15 mouse cellular contexts compared by ENCODE assay signal in genomic region chr5:138946931-138947330, GRCm38 (mm10). TPM values are rescaled to one million over a fixed set of nuclear protein-coding genes. Genes with fewer than 3 reads are reported as not detected.
A peak's percentile ranks its signal among the peaks of the same experiment; 100 is the strongest.
DNase-seq lines count a peak whose midpoint lies in the region; ATAC-seq and TF ChIP-seq lines count a peak whose summit lies in the region.
"Had no signal": no experiment of that assay in that cellular context is flagged by ENCODE, and none has a peak within 500 bp of the region (broad histone marks: within the 10 kb centered on the region; RNA-seq: fewer than 3 reads in every experiment).

No protein-coding gene starts in this region.

- no peak overlapping the region for H3K9ac ChIP-seq in heart, postnatal 0 days (replicated peaks; ENCODE audit: low read depth, low read length)
- H3K9ac ChIP-seq in midbrain, embryonic 11.5 days (ENCODE audit: low read length) = no peak overlapping the region
- H3K9ac ChIP-seq in midbrain, embryonic 15.5 days = no peak overlapping the region
- H3K9ac ChIP-seq in stomach, embryonic 16.5 days (ENCODE audit: low read length) = no peak overlapping the region
- H3K9ac ChIP-seq: hindbrain, embryonic 13.5 days; limb, embryonic 13.5 days had no signal

- intact Hi-C loops in heart, postnatal 25 days (cut with DNase I) = no loop called here

- H3K4me1 ChIP-seq in heart, embryonic 10.5 days = peaks cover 49% of the 10 kb centered on the region
- peaks cover 32% of the 10 kb centered on the region for H3K4me1 ChIP-seq in heart, postnatal 0 days (ENCODE audit: control insufficient read depth, insufficient read depth)
- peaks cover 9% of the 10 kb centered on the region; the same call in 1 of the 2 replicates for H3K4me1 ChIP-seq in midbrain, embryonic 11.5 days (ENCODE audit: control insufficient read depth, insufficient read depth, low read length)
- H3K4me1 ChIP-seq in midbrain, embryonic 15.5 days = peaks cover 14% of the 10 kb centered on the region
- H3K4me1 ChIP-seq in stomach, embryonic 16.5 days (ENCODE audit: control insufficient read depth, insufficient read depth, low read length) = peaks cover 36% of the 10 kb centered on the region

- no peaks in the 10 kb centered on the region for H3K9me3 ChIP-seq in heart, embryonic 10.5 days
- H3K9me3 ChIP-seq in heart, postnatal 0 days (replicated peaks; ENCODE audit: control insufficient read depth, low read length) = no peaks in the 10 kb centered on the region
- H3K9me3 ChIP-seq in midbrain, embryonic 11.5 days (ENCODE audit: control insufficient read depth, low read length) = no peaks in the 10 kb centered on the region
- H3K9me3 ChIP-seq in midbrain, embryonic 15.5 days = no peaks in the 10 kb centered on the region
- no peaks in the 10 kb centered on the region for H3K9me3 ChIP-seq in stomach, embryonic 16.5 days (replicated peaks; ENCODE audit: control insufficient read depth, low read length)
- H3K9me3 ChIP-seq: hindbrain, embryonic 13.5 days; limb, embryonic 13.5 days had no signal

- 81% methylated on average over 5 of the region's 5 CpGs for WGBS in heart, embryonic 10.5 days
- WGBS in heart, postnatal 0 days = 75% methylated on average over 5 of the region's 5 CpGs
- WGBS in midbrain, embryonic 11.5 days = 85% methylated on average over 5 of the region's 5 CpGs
- WGBS in midbrain, embryonic 15.5 days = 84% methylated on average over 5 of the region's 5 CpGs
- WGBS in stomach, embryonic 16.5 days = 64% methylated on average over 5 of the region's 5 CpGs

- no peaks in the 10 kb centered on the region for H3K27me3 ChIP-seq in heart, embryonic 10.5 days (ENCODE audit: insufficient read depth, poor library complexity, severe bottlenecking)
- H3K27me3 ChIP-seq in heart, postnatal 0 days (ENCODE audit: control insufficient read depth, insufficient read depth, low read length) = no peaks in the 10 kb centered on the region
- H3K27me3 ChIP-seq in midbrain, embryonic 11.5 days (ENCODE audit: control insufficient read depth, insufficient read depth, low read length) = no peaks in the 10 kb centered on the region
- 0 out of 2 replicates have a peak, but pooled peaks cover 2% of the 10 kb centered on the region for H3K27me3 ChIP-seq in midbrain, embryonic 15.5 days (replicated peaks)
- H3K27me3 ChIP-seq in stomach, embryonic 16.5 days (ENCODE audit: control insufficient read depth, insufficient read depth, low read length) = no peaks in the 10 kb centered on the region
- H3K27me3 ChIP-seq: limb, embryonic 13.5 days had no signal

- H3K27ac ChIP-seq in heart, embryonic 10.5 days = peak overlapping the region; percentile 88
- H3K27ac ChIP-seq in heart, postnatal 0 days (ENCODE audit: low read depth) = peak overlapping the region; percentile 89; the same call in 1 of the 2 replicates
- no peak overlapping the region for H3K27ac ChIP-seq in midbrain, embryonic 11.5 days (ENCODE audit: low read depth, low read length)
- H3K27ac ChIP-seq in midbrain, embryonic 15.5 days = no peak overlapping the region
- H3K27ac ChIP-seq in stomach, embryonic 16.5 days (ENCODE audit: low read length) = peak overlapping the region; percentile 80; the same call in 1 of the 2 replicates

- no peak for TF ChIP-seq EP300 in heart, postnatal 0 days (IDR thresholded peaks at IDR 0.05; ENCODE audit: low read depth)

- ATAC-seq in heart, postnatal 0 days (ENCODE audit: insufficient read depth, low read depth) = no peak
- no peak for ATAC-seq in midbrain, embryonic 11.5 days (ENCODE audit: low FRiP score)
- ATAC-seq in midbrain, embryonic 15.5 days (replicated peaks) = no peak
- ATAC-seq in stomach, embryonic 16.5 days (ENCODE audit: insufficient read depth, low FRiP score) = no peak
- ATAC-seq: intestine, postnatal 0 days had no signal

- H3K4me2 ChIP-seq in heart, postnatal 0 days (ENCODE audit: low read depth, low read length) = no peak overlapping the region
- H3K4me2 ChIP-seq in midbrain, embryonic 11.5 days = no peak overlapping the region
- no peak overlapping the region for H3K4me2 ChIP-seq in midbrain, embryonic 15.5 days
- H3K4me2 ChIP-seq in stomach, embryonic 16.5 days (ENCODE audit: low read depth, low read length) = no peak overlapping the region
- H3K4me2 ChIP-seq: hindbrain, embryonic 13.5 days; limb, embryonic 13.5 days had no signal

- no peak overlapping the region for H3K4me3 ChIP-seq in heart, embryonic 10.5 days
- no peak overlapping the region for H3K4me3 ChIP-seq in heart, postnatal 0 days (ENCODE audit: low read depth, low read length)
- H3K4me3 ChIP-seq in midbrain, embryonic 11.5 days (ENCODE audit: low read depth, low read length) = no peak overlapping the region
- no peak overlapping the region for H3K4me3 ChIP-seq in midbrain, embryonic 15.5 days
- no peak overlapping the region for H3K4me3 ChIP-seq in stomach, embryonic 16.5 days (replicated peaks; ENCODE audit: low read length)
- H3K4me3 ChIP-seq: hindbrain, embryonic 13.5 days; limb, embryonic 13.5 days; myocyte had no signal

- no peaks in the 10 kb centered on the region for H3K36me3 ChIP-seq in heart, embryonic 10.5 days
- H3K36me3 ChIP-seq in heart, postnatal 0 days (replicated peaks; ENCODE audit: control insufficient read depth, insufficient read depth, low read length) = no peaks in the 10 kb centered on the region
- H3K36me3 ChIP-seq in midbrain, embryonic 11.5 days (ENCODE audit: control insufficient read depth, insufficient read depth, low read length) = no peaks in the 10 kb centered on the region
- no peaks in the 10 kb centered on the region for H3K36me3 ChIP-seq in midbrain, embryonic 15.5 days (replicated peaks)
- H3K36me3 ChIP-seq in stomach, embryonic 16.5 days (ENCODE audit: control insufficient read depth, insufficient read depth, low read length) = no peaks in the 10 kb centered on the region
- H3K36me3 ChIP-seq: hindbrain, embryonic 13.5 days; limb, embryonic 13.5 days had no signal

- no peak for TF ChIP-seq CTCF in heart, postnatal 0 days (IDR thresholded peaks at IDR 0.05; ENCODE audit: low read depth)

- DNase-seq in heart, embryonic 10.5 days (ENCODE audit: low spot score) = no peak
- no peak for DNase-seq in heart, adult 11 months
- DNase-seq in heart, postnatal 0 days (ENCODE audit: low spot score) = no peak
- DNase-seq in heart, postnatal 25 days (ENCODE audit: low spot score) = no peak
- peak; percentile 72 for DNase-seq in midbrain, embryonic 11.5 days (ENCODE audit: low spot score, missing footprints)
- DNase-seq: cerebellum, adult 9-10 months; lung, postnatal 10 days; midbrain, embryonic 14.5 days; thymus, postnatal 36 days had no signal

RNA-seq across cellular contexts. Expression of gene Pdgfa, which starts 50.2 kb away (rescaled TPM):
- 22.5 and 23.6 TPM in 2 replicates for polyA plus RNA-seq in heart, embryonic 10.5 days (2016; fragmentation: Nextera tagmentation; extraction: Ambion mirVana)
- total RNA-seq in heart, postnatal 0 days (2014; rRNA removed; ENCODE audit: low replicate concordance) = 60.5 and 78.0 TPM in 2 replicates
- polyA plus RNA-seq in heart, postnatal 0 days (2015; fragmentation: Nextera tagmentation; extraction: Ambion mirVana) = 47.2 and 49.6 TPM in 2 replicates
- total RNA-seq in heart, postnatal 25 days (2021) = 10 to 100 TPM; 23.3 to 27.2 TPM
- polyA plus RNA-seq in midbrain, embryonic 11.5 days (2014; fragmentation: Nextera tagmentation; extraction: Ambion mirVana) = 3.3 and 3.9 TPM in 2 replicates
- 22.5 and 23.6 TPM in 2 replicates for polyA plus RNA-seq in midbrain, embryonic 15.5 days (2015; fragmentation: Nextera tagmentation; extraction: Ambion mirVana)
- polyA plus RNA-seq in stomach, embryonic 16.5 days (2015; fragmentation: Nextera tagmentation; extraction: Ambion mirVana) = 48.5 and 52.3 TPM in 2 replicates

Comparison
In these comparisons a context has a peak if more than half of its experiments do, and no peak if none do; other contexts are left out.
1. H3K27ac ChIP-seq: peak in heart, embryonic 10.5 days (single experiment), heart, postnatal 0 days (single experiment) and stomach, embryonic 16.5 days (single experiment); none in midbrain, embryonic 11.5 days (single experiment) and midbrain, embryonic 15.5 days (single experiment).